16 mouse cellular contexts compared by ENCODE assay signal in the genomic region with DNA sequence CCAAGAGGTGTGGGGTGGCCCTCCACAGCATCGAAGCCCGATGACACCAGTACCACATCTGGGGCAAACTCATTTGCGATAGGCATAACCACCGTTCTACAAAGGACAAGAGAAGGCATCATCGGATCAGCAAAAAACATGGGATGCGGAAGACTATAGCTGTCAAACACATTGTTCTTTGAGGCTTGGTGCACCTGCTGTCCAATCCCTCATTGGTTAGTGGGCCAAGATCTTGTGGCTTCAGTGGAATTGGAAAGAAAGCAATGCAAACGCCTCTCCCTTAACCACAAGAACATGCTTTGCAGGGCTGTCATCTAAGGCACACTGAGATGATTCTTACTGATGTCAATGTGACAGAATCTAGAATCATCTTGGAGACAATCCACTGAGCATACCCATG.
"Had no signal": no experiment of that assay in that cellular context is flagged by ENCODE, and none has a peak within 500 bp of the region (broad histone marks: within the 10 kb centered on the region; RNA-seq: fewer than 3 reads in every experiment).

No protein-coding gene starts in this region.

- DNase-seq: retina, postnatal 1 day; right cerebral cortex, adult 18-20 months; right cerebral cortex, postnatal 14 days; right cerebral cortex, postnatal 4 days; spleen, adult 18-20 months; thymus, adult 18-20 months; thymus, adult 2 months; thymus, postnatal 14 days; thymus, postnatal 25 days; thymus, postnatal 36 days; thymus, postnatal 4 days had no signal

- H3K9ac ChIP-seq: neural tube, embryonic 12.5 days; neural tube, embryonic 13.5 days; neural tube, embryonic 15.5 days; stomach, embryonic 15.5 days had no signal

- H3K27me3 ChIP-seq: neural tube, embryonic 12.5 days; neural tube, embryonic 13.5 days; neural tube, embryonic 15.5 days; stomach, embryonic 15.5 days had no signal

- H3K4me3 ChIP-seq: neural tube, embryonic 12.5 days; neural tube, embryonic 13.5 days; neural tube, embryonic 15.5 days; stomach, embryonic 15.5 days had no signal

- H3K9me3 ChIP-seq: neural tube, embryonic 12.5 days; neural tube, embryonic 13.5 days; neural tube, embryonic 15.5 days; stomach, embryonic 15.5 days had no signal

- H3K27ac ChIP-seq: neural tube, embryonic 12.5 days; neural tube, embryonic 13.5 days; neural tube, embryonic 15.5 days; stomach, embryonic 15.5 days; stomach, postnatal 0 days had no signal

- H3K4me1 ChIP-seq: neural tube, embryonic 12.5 days; neural tube, embryonic 13.5 days; neural tube, embryonic 15.5 days; stomach, embryonic 15.5 days had no signal

- H3K4me2 ChIP-seq: neural tube, embryonic 12.5 days; neural tube, embryonic 13.5 days; neural tube, embryonic 15.5 days; stomach, embryonic 15.5 days had no signal
